Mouse (Mus musculus) cortical plate, adult 2 months (tissue): ENCODE data around the gene St6galnac5.

Experiments used
- CTCF ChIP-seq: fragments of 200-500 bp; IDR thresholded peaks from 2 replicates; pipeline ENCODE4 v1.5.1; 2011; ENCODE audit warnings: mild to moderate bottlenecking, control low read depth, low read length; ENCODE audit not compliant: insufficient read depth; ENCODE audit errors: extremely low read depth
- POLR2A ChIP-seq: fragments of 200-500 bp; IDR thresholded peaks from 2 replicates; pipeline ENCODE4 v1.6.1; 2011; ENCODE audit warnings: mild to moderate bottlenecking, low read length, control low read depth; ENCODE audit not compliant: insufficient read depth; ENCODE audit errors: extremely low read depth

GRCm38 (mm10) chr3:152948556-152948955 is 33.5 kb downstream of the St6galnac5 start:
- TF ChIP-seq CTCF (no peak), POLR2A (no peak)
